Mouse (Mus musculus) liver, adult (tissue): ENCODE data around the gene Usp3.

Source experiments
- GATA4 ChIP-seq: IDR thresholded peaks from 2 replicates; pipeline ENCODE4 v1.6.1; 2014; ENCODE audit warnings: mild to moderate bottlenecking, low read length; ENCODE audit not compliant: insufficient replicate concordance

The Usp3 gene

GRCm38 (mm10) chr9:66521595-66521994 is 71.3 kb downstream of the Usp3 start:
- no peak for TF ChIP-seq GATA4

- TF ChIP-seq GATA4, result no peak
Observed at GRCm38 (mm10) chr9:66520299-66520698, 72.6 kb downstream of the Usp3 start.

GRCm38 (mm10) chr9:66518901-66519300 is 74.0 kb downstream of the Usp3 start:
- TF ChIP-seq GATA4, result no peak

- no peak for TF ChIP-seq GATA4
Observed at GRCm38 (mm10) chr9:66518251-66518650, 74.7 kb downstream of the Usp3 start.

- TF ChIP-seq GATA4, result no peak
Observed at GRCm38 (mm10) chr9:66517746-66518145, 75.2 kb downstream of the Usp3 start.

GRCm38 (mm10) chr9:66516296-66516940 is 76.5 kb downstream of the Usp3 start:
- TF ChIP-seq GATA4, result no peak

GRCm38 (mm10) chr9:66515680-66516210 is 77.2 kb downstream of the Usp3 start:
- no peak for TF ChIP-seq GATA4

- TF ChIP-seq GATA4, result no peak
Observed at GRCm38 (mm10) chr9:66515115-66515514, 77.8 kb downstream of the Usp3 start.

- no peak for TF ChIP-seq GATA4
Observed at GRCm38 (mm10) chr9:66514256-66514770, 78.6 kb downstream of the Usp3 start, which contains the start of gene Fbxl22. TSS of gene Fbxl22 (minus strand) at chr9:66514593.

- no peak for TF ChIP-seq GATA4
Observed at GRCm38 (mm10) chr9:66513661-66514255, 79.2 kb downstream of the Usp3 start.

- no peak for TF ChIP-seq GATA4
Observed at GRCm38 (mm10) chr9:66513150-66513549, 79.8 kb downstream of the Usp3 start.

- TF ChIP-seq GATA4, result no peak
Observed at GRCm38 (mm10) chr9:66512351-66512671, 80.6 kb downstream of the Usp3 start.

- peak; percentile 43; the same call in 1 of the 2 replicates for TF ChIP-seq GATA4
Observed at GRCm38 (mm10) chr9:66511580-66512350, 81.2 kb downstream of the Usp3 start.

- TF ChIP-seq GATA4, result no peak
Observed at GRCm38 (mm10) chr9:66510944-66511343, 82.0 kb downstream of the Usp3 start.

GRCm38 (mm10) chr9:66510351-66510841 is 82.5 kb downstream of the Usp3 start:
- TF ChIP-seq GATA4, result no peak
